Mouse (Mus musculus) midbrain, postnatal 0 days (tissue): ENCODE results near the gene Sipa1. TPM values are rescaled to one million over a fixed set of nuclear protein-coding genes. Genes with fewer than 3 reads are reported as not detected.

Source experiments
- ATAC-seq: fragments of 200-750 bp; cut with Nextera tagmentation; 2 replicates; pipeline ENCODE4 v1.8.0; 2017; ENCODE audit warnings: moderate number of reproducible peaks, mild to moderate bottlenecking, moderate TSS enrichment, moderate library complexity; ENCODE audit not compliant: low FRiP score
- DNase-seq: peaks from one replicate; pipeline ENCODE4 v3.0.0-alpha.2; 2015; ENCODE audit warnings: low spot score
- H3K27ac ChIP-seq: fragments of 300-500 bp; sonication (generic); 2 replicates; pipeline ENCODE4 v1.5.1; 2014; ENCODE audit warnings: low read depth, mild to moderate bottlenecking, low read length, mixed read lengths
- H3K27me3 ChIP-seq: fragments of 300-500 bp; sonication (generic); 2 replicates; pipeline ENCODE4 v1.6.1; 2014; ENCODE audit warnings: low read length, control low read depth, mixed read lengths; ENCODE audit not compliant: insufficient read depth
- H3K36me3 ChIP-seq: fragments of 300-500 bp; sonication (generic); 2 replicates; pipeline ENCODE4 v1.6.1; 2014; ENCODE audit warnings: low read length, control low read depth, mixed read lengths; ENCODE audit not compliant: insufficient read depth
- H3K4me1 ChIP-seq: fragments of 300-500 bp; sonication (generic); 2 replicates; pipeline ENCODE4 v1.6.1; 2014; ENCODE audit warnings: mild to moderate bottlenecking, control low read depth, antibody characterized with exemption, low read length, mixed read lengths; ENCODE audit not compliant: insufficient read depth
- H3K4me2 ChIP-seq: fragments of 300-500 bp; sonication (generic); 2 replicates; pipeline ENCODE4 v1.6.1; 2014; ENCODE audit warnings: low read depth, mild to moderate bottlenecking, low read length, mixed read lengths; ENCODE audit not compliant: poor library complexity, severe bottlenecking
- H3K4me3 ChIP-seq: fragments of 300-500 bp; sonication (generic); 2 replicates; pipeline ENCODE4 v1.5.1; 2014; ENCODE audit warnings: low read depth, mild to moderate bottlenecking, low read length, moderate library complexity
- H3K9ac ChIP-seq: fragments of 300-500 bp; sonication (generic); replicated peaks from 2 replicates; pipeline ENCODE4 v1.6.1; 2014; ENCODE audit warnings: mild to moderate bottlenecking, low read length, moderate library complexity, mixed read lengths; ENCODE audit not compliant: poor library complexity, severe bottlenecking
- H3K9me3 ChIP-seq: fragments of 300-500 bp; sonication (generic); 2 replicates; pipeline ENCODE4 v1.6.1; 2016; ENCODE audit warnings: low read length, control low read depth
- CTCF ChIP-seq: IDR thresholded peaks from 2 replicates; pipeline ENCODE4 v1.5.1; 2016; ENCODE audit warnings: antibody characterized with exemption, mild to moderate bottlenecking
- WGBS: fragments of 180-500 bp; shearing (Covaris S2); extraction: QIAGEN DNeasy Blood & Tissue Kit; methylation state at CpG from one replicate; pipeline ENCODE4 v1.1.7; 2014; 5-methylcytosine and 5-hydroxymethylcytosine counted together
- polyA plus RNA-seq: library from polyadenylated mRNA; unstranded; fragments of >200 nt; fragmentation: Nextera tagmentation; extraction: Ambion mirVana; gene quantifications from 2 replicates; pipeline ENCODE4 v1.2.1, GENCODE M21; 2015
- total RNA-seq: library from RNA; depleted of rRNA; stranded (reverse); fragments of >200 nt; gene quantifications from 2 replicates; pipeline ENCODE4 v1.2.3, GENCODE M21; 2014

The Sipa1 gene
- total and polyA plus RNA-seq, 2 experiments from 2014 or later, result 18.1 to 26.1 TPM

DNA sequence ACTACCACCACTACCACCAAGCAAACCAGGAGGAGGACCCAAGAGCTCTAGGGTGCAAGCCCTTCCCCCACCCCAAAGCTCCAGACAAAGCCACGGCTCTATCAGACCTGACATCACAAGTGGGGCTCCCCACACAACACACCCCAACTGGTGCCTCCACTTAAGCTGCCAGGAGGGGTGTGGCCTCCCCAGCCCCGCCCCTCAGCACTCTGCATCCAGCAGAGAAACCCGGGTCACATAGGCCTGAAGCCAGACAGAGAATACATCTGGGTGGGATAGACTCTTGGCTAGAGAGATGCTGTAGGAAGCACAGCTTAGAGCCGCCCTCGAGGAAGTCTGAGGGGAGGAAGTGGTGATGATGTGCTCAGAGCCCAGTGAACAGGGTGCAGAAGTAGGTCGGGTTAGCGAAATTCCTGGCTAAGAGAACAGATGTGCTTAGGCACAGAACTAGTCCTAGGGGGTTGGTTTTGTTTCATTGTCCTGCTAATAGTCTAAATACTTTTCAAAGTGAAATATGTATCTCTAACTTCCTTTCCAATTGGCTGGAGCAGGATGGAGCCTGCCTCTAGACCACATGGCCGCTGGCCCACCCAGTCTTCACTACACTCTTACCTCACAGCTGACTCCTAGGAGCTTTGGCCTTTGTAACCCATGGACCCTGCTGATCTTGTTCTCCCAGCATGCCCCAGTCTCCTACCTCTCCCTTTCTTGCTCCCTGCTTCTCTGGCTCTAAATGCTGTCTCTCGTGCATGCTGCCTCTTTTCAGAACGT, 41.5 kb upstream of the Sipa1 start:
- Histone ChIP-seq H3K9ac (no peak overlapping the region), H3K4me2 (no peak overlapping the region), H3K27ac (no peak overlapping the region), H3K27me3 (no peaks in the 10 kb centered on the region), H3K36me3 (peaks cover 49% of the 10 kb centered on the region), H3K4me1 (no peaks in the 10 kb centered on the region), H3K9me3 (no peaks in the 10 kb centered on the region), H3K4me3 (no peak overlapping the region)
- no peak for ATAC-seq
- no peak for TF ChIP-seq CTCF
- WGBS, result 49% methylated on average over 10 of the region's 10 CpGs
- no peak for DNase-seq

DNA sequence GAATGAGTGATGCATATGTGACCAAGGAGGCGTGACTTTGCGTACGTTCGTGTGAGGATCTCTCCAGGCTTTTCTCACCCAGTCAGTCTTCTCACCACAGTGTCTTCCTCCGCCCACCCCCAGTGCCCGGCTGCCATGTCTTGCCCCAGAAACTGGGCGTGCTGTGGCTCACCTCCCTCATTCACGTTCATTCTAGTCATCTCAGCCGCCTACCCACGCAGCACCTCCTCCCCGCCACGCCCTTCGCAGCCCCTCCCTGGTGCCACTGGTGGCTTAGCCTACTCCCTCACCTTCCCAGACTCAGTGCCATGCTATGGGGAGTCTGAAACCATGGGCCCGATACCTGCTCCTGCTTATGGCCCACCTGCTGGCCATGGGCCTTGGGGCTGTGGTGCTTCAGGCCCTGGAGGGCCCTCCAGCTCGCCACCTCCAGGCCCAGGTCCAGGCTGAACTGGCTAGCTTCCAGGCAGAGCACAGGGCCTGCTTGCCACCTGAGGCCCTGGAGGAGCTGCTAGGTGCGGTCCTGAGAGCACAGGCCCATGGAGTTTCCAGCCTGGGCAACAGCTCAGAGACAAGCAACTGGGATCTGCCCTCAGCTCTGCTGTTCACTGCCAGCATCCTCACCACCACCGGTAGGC, 40.8 kb upstream of the Sipa1 start, which contains the start of gene Kcnk7:
Kcnk7 (plus strand) TSS at position 205 of the 638 bp plus-strand sequence.
- Histone ChIP-seq H3K27ac (no peak within 1 kb of the TSS), H3K27me3 (no peaks in the 10 kb centered on the region), H3K9me3 (no peaks in the 10 kb centered on the region), H3K4me3 (no peak within 1 kb of the TSS), H3K36me3 (peaks cover 55% of the 10 kb centered on the region), H3K4me1 (no peaks in the 10 kb centered on the region), H3K4me2 (no peak within 1 kb of the TSS), H3K9ac (no peak within 1 kb of the TSS)
- DNase-seq (no peak), ATAC-seq (no peak)
- no peak for TF ChIP-seq CTCF
- 77% methylated on average over 17 of the region's 17 CpGs for WGBS

DNA sequence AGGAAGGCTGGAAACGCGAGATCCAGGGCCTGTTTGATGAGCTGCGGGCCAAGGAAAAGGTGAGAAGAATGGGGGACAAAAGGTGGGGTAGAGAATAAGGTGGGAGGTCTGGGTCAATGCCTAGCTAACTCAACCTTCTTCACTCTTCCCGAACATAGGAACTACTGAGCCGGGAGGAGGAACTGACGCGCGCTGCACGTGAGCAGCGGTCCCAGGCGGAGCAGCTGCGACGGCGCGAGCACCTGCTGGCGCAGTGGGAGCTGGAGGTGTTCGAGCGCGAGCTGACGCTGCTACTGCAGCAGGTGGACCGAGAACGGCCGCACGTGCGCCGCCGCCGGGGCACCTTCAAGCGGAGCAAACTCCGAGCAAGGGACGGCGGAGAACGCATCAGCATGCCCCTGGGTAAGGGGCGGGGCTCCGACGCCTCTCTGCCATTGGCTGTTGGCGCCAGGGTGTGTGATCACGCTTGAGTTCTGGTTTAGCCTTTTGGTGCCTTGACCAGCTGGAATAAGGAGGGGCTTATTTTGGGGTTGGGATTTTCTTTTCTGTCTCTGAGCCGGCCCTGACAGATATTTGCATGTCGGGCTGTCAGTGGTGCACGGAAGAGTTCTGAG, 32.4 kb upstream of the Sipa1 start:
- H3K4me1 ChIP-seq, result 0 out of 2 replicates have a peak, but pooled peaks cover under 1% of the 10 kb centered on the region
- WGBS, result 18% methylated on average over 41 of the region's 41 CpGs
- H3K4me2 ChIP-seq, result peak overlapping the region; percentile 33; the same call in 1 of the 2 replicates
- H3K36me3 ChIP-seq, result peaks cover 65% of the 10 kb centered on the region
- H3K27me3 ChIP-seq, result no peaks in the 10 kb centered on the region
- peak overlapping the region; percentile 13 for H3K4me3 ChIP-seq
- ATAC-seq, result no peak
- H3K27ac ChIP-seq, result no peak overlapping the region
- no peak overlapping the region for H3K9ac ChIP-seq
- no peaks in the 10 kb centered on the region for H3K9me3 ChIP-seq
- no peak for TF ChIP-seq CTCF
- DNase-seq, result peak; percentile 32

DNA sequence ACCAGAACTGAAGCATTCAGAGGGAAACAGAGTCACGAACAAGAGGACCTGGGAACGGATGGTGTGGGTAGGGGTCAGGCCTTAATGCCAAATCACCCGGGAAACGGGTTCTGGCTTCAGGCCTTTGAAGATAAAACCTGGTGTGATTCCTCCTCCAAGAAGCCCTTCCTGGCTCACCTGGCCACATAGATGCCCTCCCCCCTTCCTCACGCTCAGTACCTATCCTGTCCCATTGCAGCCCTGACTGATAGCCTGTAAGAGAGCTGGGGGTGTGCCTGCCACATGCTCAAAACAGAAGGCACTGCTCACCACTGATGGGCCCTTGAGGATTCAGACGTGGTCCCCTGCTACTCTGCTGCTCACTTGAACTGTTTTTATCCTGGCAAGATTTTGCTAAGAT, 30.3 kb upstream of the Sipa1 start:
- DNase-seq (no peak), ATAC-seq (no peak)
- no peak for TF ChIP-seq CTCF
- H3K4me2 ChIP-seq, result no peak overlapping the region
- no peak overlapping the region for H3K27ac ChIP-seq
- no peak overlapping the region for H3K9ac ChIP-seq
- peaks cover 44% of the 10 kb centered on the region for H3K36me3 ChIP-seq
- WGBS, result 81% methylated on average over 6 of the region's 6 CpGs
- H3K27me3 ChIP-seq, result no peaks in the 10 kb centered on the region
- no peaks in the 10 kb centered on the region for H3K9me3 ChIP-seq
- H3K4me3 ChIP-seq, result no peak overlapping the region
- H3K4me1 ChIP-seq, result peaks cover 11% of the 10 kb centered on the region; the same call in 1 of the 2 replicates

DNA sequence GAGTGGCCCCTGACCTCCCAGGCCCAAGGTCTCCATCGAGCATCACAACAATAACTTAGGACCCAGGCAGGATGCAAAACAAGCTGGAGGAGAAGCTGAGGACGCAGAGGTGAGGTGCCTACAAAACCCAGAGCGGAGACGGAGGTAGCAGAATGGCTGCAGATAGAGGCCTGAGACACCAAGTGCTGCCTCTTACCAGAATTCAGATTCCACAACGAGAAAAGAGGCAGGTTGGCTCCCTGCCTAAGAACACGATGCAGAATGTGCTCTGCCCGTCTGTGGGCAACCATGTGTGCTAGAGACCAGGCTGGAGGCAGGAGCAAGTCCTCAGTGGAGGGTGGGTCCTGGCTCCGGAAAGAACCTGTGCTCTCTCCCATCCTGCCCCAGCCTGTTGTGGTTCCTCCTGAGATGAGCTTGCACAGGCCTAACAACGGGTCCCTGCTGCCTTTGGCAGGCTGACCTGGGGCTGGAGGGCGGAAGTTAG, 29.4 kb upstream of the Sipa1 start:
- Histone ChIP-seq H3K9ac (no peak overlapping the region; the same call in 1 of the 2 replicates), H3K27ac (0 out of 2 replicates have a peak overlapping the region, but pooled peaks have one; percentile 38), H3K27me3 (no peaks in the 10 kb centered on the region), H3K9me3 (no peaks in the 10 kb centered on the region), H3K36me3 (peaks cover 37% of the 10 kb centered on the region), H3K4me3 (no peak overlapping the region), H3K4me1 (peaks cover 11% of the 10 kb centered on the region; the same call in 1 of the 2 replicates), H3K4me2 (peak overlapping the region; percentile 100)
- ATAC-seq, result no peak
- TF ChIP-seq CTCF, result no peak
- DNase-seq, result no peak
- WGBS, result 78% methylated on average over 10 of the region's 10 CpGs
